Mouse (Mus musculus): ENCODE data around the gene Nkiras2.
"Not testable (repeated sequence)": the region's sequence is repeated elsewhere in the genome, so short reads cannot be mapped to it uniquely, and the experiment has no call there.

Nkiras2 gene

GRCm38 (mm10) chr11:100628056-100628455, 9.0 kb downstream of the Nkiras2 start:
- DNase-seq (ENCODE audit: extremely low read depth, low read depth, low spot score), result no peak

DNA sequence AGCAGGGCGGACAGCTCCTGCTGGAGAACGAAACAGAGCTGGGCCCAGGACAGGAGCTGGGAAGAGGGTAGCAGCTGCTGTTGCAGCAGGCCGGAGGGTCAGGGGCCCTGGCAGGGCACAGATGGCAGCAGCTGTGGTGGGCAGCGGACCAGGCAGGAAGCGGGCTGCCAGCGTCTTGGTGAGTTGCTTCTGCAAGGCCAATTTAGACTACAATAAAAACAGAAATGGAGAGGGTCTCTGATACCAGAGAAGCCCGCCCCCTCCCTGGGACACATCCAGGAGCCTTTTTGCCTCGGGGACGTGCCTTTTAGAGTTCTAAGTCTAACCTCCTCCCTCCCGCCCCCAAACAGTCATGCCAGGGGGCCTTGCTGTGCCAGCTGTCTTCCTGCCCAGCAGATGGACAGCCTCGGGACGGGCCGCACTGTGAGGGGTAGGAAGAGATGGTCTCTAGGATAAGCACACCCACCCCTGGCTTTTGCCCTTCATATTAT, 9.9 kb downstream of the Nkiras2 start:
- DNase-seq (ENCODE audit: extremely low read depth, low read depth, low spot score), result no peak

- no peak for DNase-seq (ENCODE audit: extremely low read depth, low read depth, low spot score)
Observed at GRCm38 (mm10) chr11:100634530-100634929, 15.5 kb downstream of the Nkiras2 start.

DNA sequence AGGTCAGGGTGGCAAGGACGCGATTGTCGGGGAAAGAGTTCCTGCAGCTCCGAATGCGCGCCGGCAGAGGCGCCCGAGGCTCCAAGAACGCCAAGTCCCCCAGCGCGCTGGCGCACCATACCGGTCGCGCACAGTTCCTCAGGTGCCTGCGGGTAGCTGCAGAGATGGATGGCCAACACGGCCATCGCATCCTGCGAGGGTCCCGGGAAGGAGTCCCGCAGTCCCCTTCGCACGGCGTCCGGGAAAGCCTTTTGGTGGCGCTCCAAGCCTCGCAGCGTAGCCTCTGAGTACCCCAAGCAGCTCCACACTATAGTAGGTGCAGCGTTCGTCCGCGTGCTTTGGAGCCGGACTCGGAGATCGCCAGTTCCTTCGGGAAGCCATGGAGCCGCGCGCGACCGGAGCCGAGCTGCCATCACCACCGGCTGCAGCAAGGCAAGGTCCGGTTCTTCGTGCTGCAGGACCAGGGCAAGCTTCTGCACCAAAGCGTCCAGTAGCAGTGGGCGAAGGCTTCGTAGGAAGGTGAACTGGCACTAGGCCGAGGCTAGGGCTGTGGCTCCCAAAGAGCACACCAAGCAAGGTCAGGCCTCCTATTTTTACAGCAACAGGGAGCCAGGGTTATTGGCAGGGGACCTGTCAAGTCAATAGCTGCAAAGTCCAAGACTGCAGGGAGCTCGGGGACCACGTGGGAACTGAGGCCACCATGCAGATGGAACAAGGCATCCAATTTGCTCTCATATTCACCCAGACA, 21.3 kb downstream of the Nkiras2 start:
- no peak for DNase-seq (ENCODE audit: extremely low read depth, low read depth, low spot score)

DNA sequence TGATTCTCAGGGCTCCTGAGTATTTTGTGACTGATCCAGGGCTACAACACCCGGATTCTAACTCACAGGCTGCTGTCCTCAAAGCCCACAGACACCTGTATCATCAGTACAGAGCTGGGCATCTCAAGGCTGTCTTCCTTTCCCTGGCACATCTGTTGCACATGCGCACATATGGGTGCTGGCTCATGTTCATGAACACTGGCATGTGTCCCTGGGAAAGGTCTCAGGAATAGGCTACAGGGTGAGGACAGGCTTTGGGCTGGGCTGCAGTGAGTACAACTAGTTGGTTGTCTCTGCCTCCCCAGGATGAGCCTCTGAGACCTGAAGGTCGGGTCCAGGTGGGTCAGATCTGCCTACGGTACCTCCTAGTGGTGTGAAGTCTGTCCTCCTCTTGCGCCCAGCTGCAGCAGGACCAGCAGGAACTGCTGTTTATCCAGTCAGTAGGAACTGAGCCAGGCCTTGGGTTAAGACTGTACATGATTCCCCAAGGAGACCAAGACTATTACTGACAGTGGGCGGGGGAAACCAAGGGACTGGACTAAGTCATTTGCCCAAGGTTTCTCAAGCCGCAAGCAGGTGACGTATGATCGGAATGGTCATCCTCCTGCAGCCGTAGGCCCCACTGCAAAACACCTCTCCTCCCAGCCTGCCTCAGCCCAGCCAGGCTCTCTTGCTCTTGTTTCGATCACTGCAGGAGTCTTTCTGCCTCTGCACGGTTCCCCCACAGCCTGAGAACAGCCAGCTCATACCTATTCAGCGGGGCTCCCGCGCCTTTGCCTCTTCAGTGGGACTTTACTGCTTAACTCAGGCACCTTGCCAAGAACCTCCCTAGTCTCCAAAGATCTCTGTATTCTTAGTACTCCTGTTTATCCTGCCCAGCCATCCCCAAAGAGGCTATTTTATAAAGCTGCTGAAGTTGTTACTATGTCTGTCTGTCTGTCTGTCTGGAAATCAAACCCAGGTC, 24.9 kb downstream of the Nkiras2 start:
- no peak for DNase-seq (ENCODE audit: extremely low read depth, low read depth, low spot score)

GRCm38 (mm10) chr11:100646265-100646664, 27.2 kb downstream of the Nkiras2 start:
- DNase-seq (ENCODE audit: extremely low read depth, low read depth, low spot score), result no peak

- no peak for DNase-seq (ENCODE audit: extremely low read depth, low read depth, low spot score)
Observed at GRCm38 (mm10) chr11:100648405-100648804, 29.4 kb downstream of the Nkiras2 start.

DNA sequence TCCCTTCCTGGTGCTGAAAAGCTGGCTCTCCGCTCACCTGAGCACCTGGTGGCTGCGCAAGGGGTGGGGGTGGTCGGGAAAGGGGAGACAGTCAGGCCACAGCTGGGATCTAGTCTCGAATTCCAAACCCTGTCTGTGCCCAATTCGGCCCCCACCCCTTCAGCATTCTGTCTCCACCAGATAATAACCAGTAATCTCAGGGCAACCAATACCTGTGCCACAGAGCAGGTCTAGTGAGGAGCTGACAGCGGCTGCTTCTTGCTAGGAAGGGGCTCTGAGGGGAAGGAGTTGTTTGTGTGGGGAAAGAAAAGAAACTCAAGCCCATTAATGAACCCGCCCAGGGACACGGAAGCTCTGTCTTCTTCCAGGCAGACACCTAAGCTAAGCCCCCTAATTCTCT, 32.2 kb downstream of the Nkiras2 start:
- no peak for DNase-seq (ENCODE audit: extremely low read depth, low read depth, low spot score)

DNA sequence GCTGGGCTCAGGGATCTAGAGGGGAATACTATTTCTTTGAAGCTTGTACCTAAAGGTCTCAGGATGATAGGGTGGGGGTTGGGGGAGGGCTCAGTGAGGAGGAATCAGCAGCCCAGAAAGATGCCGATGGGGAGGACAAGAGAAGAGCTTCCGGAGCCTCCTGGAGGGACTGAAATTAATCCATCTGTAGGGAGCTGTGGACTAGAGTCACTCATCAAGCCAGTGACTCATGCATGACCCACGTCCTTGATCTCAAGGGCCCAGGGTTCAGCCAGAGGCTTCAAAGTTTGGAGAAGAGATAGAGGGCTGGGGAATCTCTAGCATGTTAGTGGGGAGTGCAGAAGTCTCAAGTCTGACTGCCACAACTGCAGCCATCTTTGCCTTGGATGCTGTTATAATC, 32.7 kb downstream of the Nkiras2 start:
- no peak for DNase-seq (ENCODE audit: extremely low read depth, low read depth, low spot score)

DNA sequence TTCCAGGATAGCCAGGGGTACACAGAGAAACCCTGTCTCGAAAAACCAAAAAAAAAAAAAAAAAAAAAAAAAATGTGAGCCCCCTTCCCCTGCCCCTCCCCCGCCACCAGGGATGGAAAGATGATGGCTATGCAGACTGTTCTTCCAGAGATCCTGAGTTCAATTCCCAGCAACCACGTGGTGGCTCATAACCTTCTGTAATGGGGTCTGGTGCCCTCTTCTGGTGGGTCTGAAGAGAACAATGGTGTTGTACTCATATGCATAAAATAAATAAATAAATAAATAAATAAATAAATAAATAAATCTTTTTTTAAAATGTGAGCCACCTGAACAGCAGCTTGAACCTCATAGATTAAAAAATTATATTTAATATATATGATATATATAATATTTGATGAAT, 36.5 kb downstream of the Nkiras2 start:
- not testable (repeated sequence) for DNase-seq (ENCODE audit: extremely low read depth, low read depth, low spot score)

GRCm38 (mm10) chr11:100656458-100656857, 37.4 kb downstream of the Nkiras2 start:
- no peak for DNase-seq (ENCODE audit: extremely low read depth, low read depth, low spot score)

DNA sequence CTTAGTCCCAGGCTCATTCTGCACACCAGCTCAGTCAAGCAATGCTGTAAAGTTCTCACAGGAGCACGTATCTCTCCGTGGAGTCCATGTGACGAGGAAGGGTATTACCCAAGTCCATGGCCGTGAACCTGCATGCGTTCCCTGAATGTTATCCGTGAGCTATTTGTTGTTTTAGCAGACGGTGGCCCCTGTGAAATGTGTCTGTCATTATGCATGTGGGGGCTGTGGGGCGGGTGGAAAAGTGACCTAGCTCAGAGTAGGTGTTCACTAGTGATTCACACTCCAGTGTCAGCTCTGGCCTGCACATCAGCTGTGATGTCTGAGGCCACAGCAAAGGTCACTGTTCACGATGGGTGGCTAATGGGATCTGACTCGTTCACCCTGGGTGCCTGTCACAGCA, 40.8 kb downstream of the Nkiras2 start:
- no peak for DNase-seq (ENCODE audit: extremely low read depth, low read depth, low spot score)

- DNase-seq (ENCODE audit: extremely low read depth, low read depth, low spot score), result no peak
Observed at GRCm38 (mm10) chr11:100671049-100671448, 52.0 kb downstream of the Nkiras2 start.

DNA sequence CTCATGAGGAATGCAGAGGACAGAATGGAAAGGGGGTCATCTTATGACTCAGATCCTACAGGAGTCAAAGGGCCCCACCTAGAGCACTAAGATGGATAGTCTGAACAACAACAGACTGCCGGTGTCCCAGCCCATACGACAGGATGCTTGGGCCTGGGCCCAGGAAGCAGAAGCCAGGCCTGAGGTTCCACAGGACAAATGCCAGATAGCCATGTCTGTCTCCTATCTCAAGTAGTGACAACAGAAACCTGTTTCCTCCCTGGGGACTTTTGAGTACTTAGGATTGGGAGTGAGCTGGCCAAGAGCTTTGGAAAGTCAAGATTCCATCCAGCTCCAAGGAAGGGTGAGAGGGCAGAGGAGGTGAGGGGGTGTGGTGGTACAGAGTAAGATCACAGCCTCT, 52.9 kb downstream of the Nkiras2 start:
- DNase-seq (ENCODE audit: extremely low read depth, low read depth, low spot score), result no peak

- DNase-seq (ENCODE audit: extremely low read depth, low read depth, low spot score), result no peak
Observed at GRCm38 (mm10) chr11:100673169-100673568, 54.1 kb downstream of the Nkiras2 start.

Measured in fat pad, adult 2 months (tissue).